Mouse (Mus musculus) thymus, adult 18-20 months (tissue): ENCODE results near the gene Lamtor2.
"Not testable (repeated sequence)": the region's sequence is repeated elsewhere in the genome, so short reads cannot be mapped to it uniquely, and the experiment has no call there.

Source experiments
- DNase-seq, 2 experiments: peaks; one replicate each; pipeline ENCODE4 v3.0.0; 2022; ENCODE audit warnings: mixed read lengths in 2 of 2

Gene Lamtor2

GRCm38 (mm10) chr3:88552676-88553524, at the start of gene Lamtor2:
Gene Lamtor2 (minus strand): TSS chr3:88553074.
- peak; percentile 96 for DNase-seq

- no peak for DNase-seq
Observed at GRCm38 (mm10) chr3:88602466-88602865, 49.6 kb upstream of the Lamtor2 start.

GRCm38 (mm10) chr3:88596547-88596946, 43.7 kb upstream of the Lamtor2 start:
- not testable (repeated sequence) for DNase-seq

- no peak for DNase-seq
Observed at GRCm38 (mm10) chr3:88593893-88594580, 41.2 kb upstream of the Lamtor2 start.

- peak in 1 of 2 experiments; percentile 24 for DNase-seq
Observed at GRCm38 (mm10) chr3:88592942-88593576, 40.2 kb upstream of the Lamtor2 start.

DNA sequence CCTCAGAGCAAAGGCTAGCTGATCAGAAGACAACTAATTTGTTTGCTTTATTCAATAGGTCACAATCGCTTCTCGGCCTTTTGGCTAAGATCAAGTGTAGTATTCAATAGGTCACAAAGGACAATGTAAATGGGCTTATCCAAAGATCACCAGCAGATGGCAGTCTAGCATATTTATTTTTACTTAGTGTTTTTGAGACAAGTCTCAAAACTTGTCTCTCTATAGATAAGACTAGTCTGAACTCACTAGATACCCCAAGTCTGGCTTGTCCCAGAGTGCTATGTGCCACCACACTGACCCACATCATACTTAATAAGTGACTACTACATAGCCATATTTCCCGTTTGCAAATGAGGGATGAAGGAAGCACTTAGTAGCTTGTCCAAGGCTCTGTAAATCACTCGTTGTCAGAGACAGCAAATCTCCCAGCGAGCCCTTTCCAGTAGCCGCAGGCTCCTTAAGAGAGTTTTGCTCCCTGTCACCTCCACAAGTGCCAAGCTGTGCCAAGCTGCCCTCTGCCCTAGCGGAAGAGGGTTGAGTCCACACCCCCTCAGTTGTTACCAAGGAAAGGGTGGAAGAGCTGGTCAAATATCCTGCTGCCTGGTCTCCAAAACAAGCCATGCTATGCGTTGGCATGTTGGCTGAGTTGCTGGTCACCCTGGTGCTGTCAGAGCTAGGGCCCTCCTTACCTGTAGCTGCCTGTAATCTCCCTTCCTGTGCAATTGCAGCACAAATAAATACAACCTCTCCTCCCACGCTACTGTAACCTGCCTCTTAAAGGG, 39.3 kb upstream of the Lamtor2 start:
- peak in 1 of 2 experiments; percentile 28 for DNase-seq

DNA sequence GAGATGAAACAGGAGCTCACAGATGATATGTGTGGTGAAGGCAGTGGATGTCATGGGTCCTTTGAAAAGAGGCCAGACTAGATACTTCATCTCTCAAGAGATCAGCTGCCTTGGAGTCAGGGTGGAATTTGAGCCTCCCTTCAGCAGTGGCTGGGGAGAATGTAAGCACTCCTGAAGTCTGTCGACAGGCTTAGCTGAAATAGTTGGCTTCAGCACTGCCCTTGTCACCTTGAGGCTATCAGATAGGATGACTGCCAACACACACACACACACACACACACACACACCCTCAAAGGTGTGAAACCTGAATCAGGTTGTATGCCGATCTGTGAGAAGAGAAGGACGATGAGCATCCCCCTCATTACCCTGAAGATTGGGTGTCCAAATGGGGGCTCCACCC, 38.2 kb upstream of the Lamtor2 start:
- no peak for DNase-seq

DNA sequence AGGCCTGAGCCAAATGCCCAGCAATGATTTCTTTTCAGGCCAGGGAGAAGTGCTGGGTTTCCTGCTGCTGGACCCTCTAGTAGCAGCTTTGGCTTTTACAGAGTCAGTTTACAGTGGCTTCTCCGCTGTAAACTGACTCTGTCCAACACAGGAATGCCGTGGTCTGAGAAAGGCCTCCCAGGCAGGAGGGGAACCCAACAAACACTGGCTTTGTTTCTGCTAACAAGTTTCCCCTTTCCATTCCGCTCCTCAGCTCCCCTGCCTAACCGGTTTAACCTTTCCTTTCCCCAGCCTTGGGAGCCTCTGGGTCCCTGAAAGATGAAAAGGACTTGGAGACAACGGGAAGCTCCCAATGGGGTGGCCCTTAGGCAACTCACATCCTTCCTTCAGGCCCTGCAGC, 37.4 kb upstream of the Lamtor2 start:
- no peak for DNase-seq

DNA sequence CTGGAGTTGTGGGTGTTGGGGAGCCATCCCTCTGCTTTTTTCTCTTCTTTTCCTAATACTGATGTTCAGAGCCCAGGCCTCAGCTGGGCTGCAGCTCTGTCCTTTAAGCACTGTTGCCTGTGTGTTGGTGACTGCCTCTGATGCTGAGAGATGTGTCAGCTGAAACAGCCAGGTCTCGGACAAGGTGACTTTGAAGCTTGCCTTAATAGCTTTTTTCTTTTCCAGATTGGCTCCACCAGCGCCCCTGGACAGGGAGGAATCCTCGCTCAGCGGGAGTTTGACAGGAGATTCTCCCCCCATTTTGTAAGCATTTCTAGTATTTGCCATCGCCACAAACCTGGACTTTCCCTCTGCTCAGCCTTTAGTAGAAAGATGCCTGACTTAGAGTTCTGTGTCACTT, 33.8 kb upstream of the Lamtor2 start:
- no peak for DNase-seq

- DNase-seq: no peak
Observed at GRCm38 (mm10) chr3:88585769-88586168, 32.9 kb upstream of the Lamtor2 start.

DNA sequence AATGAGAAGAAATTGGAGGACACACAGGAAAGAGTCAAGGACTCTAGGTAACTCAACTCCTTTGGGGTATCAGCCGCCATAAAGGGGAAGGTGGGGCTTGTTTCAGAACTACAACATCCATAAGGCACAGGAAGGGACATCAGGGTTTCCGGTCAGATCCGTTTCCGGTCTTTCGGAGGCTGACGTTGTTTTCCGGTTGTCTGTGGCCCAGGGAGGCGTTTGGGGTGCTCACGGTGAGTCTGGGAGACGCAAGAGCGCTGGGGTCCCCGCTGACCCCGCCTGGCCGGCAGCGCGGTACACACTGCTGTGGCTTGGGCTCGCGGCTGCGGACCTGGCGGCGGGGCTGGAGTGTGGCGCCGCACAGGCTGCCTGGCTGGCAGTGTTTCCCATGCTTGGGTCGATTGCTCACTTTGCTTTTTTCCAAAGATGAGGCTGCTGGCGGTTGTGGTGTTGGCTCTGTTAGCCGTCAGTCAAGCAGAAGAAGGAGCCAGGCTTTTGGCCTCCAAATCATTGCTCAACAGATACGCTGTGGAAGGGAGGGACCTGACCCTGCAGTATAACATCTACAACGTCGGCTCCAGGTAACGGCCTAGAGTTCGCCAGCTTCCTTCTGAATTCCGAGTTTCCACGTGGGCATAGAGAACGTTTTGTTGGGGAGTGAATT, 26.7 kb upstream of the Lamtor2 start:
- DNase-seq: peak; percentile 46 to 68

GRCm38 (mm10) chr3:88578498-88579424, 25.9 kb upstream of the Lamtor2 start:
- no peak for DNase-seq

DNA sequence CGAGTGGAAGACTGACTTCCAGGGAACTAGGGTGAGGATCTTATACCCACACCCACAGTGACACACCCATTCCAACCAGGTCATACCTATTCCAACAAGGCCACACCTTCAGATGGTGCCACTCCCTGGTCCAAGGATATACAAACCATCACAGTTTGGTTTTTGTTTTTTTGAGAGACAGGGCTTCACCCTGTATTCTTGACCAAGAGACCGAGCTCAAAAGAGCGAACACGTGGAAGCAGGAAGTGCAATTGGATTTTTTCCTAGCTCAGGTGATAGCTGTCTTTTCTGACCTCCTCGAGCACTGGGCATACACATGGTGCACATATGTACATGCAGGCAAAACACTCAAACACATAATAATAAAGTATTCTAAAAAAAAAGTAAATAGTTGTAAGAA, 25.0 kb upstream of the Lamtor2 start:
- DNase-seq: not testable (repeated sequence)

GRCm38 (mm10) chr3:88575540-88575939, 22.7 kb upstream of the Lamtor2 start, which contains the start of gene Ssr2:
Gene Ssr2 (plus strand): TSS chr3:88575876.
- no peak for DNase-seq

GRCm38 (mm10) chr3:88573810-88574209, 20.9 kb upstream of the Lamtor2 start:
- DNase-seq: no peak

DNA sequence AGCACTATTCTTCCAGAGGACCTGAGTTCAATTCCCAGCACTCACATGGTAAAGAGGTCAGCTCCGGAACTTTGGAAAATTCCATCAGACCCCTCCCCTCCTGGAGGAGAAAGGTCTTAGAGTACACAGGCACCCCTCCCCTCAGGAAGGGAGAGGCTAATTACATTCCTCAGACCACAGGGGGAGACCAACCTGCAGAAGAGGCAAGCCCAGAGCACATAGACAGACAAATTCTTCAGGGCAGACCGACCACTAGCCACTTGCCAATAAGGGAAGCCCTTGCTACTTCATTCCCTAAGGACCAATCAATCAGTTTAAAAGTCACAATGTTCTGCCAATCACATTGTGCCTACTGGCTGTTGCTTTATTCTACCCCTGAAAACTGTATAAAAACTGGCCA, 20.0 kb upstream of the Lamtor2 start:
- DNase-seq: no peak

GRCm38 (mm10) chr3:88571856-88572255, 19.0 kb upstream of the Lamtor2 start:
- no peak for DNase-seq

GRCm38 (mm10) chr3:88570341-88570740, 17.5 kb upstream of the Lamtor2 start:
- DNase-seq: no peak

- DNase-seq: no peak
Observed at GRCm38 (mm10) chr3:88569694-88570093, 16.8 kb upstream of the Lamtor2 start.

DNA sequence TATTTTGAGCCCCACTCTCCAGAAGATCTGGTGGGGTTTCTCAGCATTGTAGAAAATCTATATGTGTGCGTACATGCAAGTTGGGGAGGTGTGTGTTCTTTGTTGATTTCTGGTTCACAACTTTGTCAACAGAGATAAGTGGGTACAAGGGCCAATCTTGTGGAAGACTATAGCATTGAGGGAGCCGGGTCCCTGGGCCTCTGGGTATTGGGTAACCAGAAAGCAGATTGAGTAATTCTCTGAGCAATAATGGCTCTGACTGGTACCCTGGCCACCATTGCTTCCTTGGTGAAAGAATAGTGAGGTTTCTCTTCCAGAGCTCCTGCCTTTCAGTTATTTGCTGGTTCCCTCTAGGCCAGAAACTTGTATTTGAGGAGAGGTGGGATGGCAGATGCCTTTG, 16.2 kb upstream of the Lamtor2 start:
- DNase-seq: no peak

DNA sequence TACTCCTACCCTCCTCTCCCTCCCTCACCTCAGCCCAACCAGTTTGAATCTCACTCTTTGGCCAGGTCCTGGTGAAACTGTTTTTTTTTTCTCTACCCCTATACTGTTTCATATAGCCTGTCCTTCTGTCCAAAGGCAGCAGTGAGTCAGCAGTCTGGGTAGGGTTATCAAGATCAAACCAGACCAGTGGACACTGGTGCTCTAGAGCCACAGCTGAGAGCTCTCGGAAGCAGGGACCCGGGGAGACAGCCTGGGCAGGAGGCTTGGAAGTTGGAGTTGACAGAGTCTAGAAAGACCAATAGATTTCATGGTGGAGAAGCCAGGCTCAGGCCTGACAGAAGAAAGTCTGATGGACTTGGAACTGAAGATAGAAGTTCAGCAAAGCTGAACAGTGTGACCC, 15.7 kb upstream of the Lamtor2 start:
- DNase-seq: no peak
